Mouse (Mus musculus) embryonic facial prominence, embryonic 11.5 days (tissue): ENCODE data around the gene Gemin4. TPM values are rescaled to one million over a fixed set of nuclear protein-coding genes. Genes with fewer than 3 reads are reported as not detected.

Experiments used
- ATAC-seq: fragments of 200-750 bp; cut with Nextera tagmentation; replicated peaks from 2 replicates; pipeline ENCODE4 v1.8.0; 2017; ENCODE audit warnings: low read depth; ENCODE audit not compliant: insufficient number of reproducible peaks, low FRiP score, low TSS enrichment
- DNase-seq: peaks from one replicate; pipeline ENCODE4 v3.0.0-alpha.2; 2015; ENCODE audit warnings: low spot score
- H3K27ac ChIP-seq: fragments of 300-500 bp; sonication (generic); replicated peaks from 2 replicates; pipeline ENCODE4 v1.5.1; 2014; ENCODE audit warnings: mild to moderate bottlenecking, low read depth, low read length, control low read depth
- H3K27me3 ChIP-seq: fragments of 300-500 bp; sonication (generic); 2 replicates; pipeline ENCODE4 v1.6.1; 2014; ENCODE audit warnings: mild to moderate bottlenecking, low read length, moderate library complexity, mixed read lengths; ENCODE audit not compliant: control insufficient read depth, insufficient read depth
- H3K36me3 ChIP-seq: fragments of 300-500 bp; sonication (generic); replicated peaks from 2 replicates; pipeline ENCODE4 v1.6.1; 2014; ENCODE audit warnings: low read depth, mild to moderate bottlenecking, low read length, moderate library complexity, mixed read lengths; ENCODE audit not compliant: control insufficient read depth, insufficient read depth
- H3K4me1 ChIP-seq: fragments of 300-500 bp; sonication (generic); 2 replicates; pipeline ENCODE4 v1.6.1; 2014; ENCODE audit warnings: low read length, mixed read lengths; ENCODE audit not compliant: control insufficient read depth, insufficient read depth
- H3K4me2 ChIP-seq: fragments of 300-500 bp; sonication (generic); 2 replicates; pipeline ENCODE4 v1.6.1; 2014; ENCODE audit warnings: low read depth, mild to moderate bottlenecking, control low read depth, low read length, moderate library complexity
- H3K4me3 ChIP-seq: fragments of 300-500 bp; sonication (generic); 2 replicates; pipeline ENCODE4 v1.5.1; 2014; ENCODE audit warnings: low read depth, low read length, control low read depth
- H3K9ac ChIP-seq: fragments of 300-500 bp; sonication (generic); replicated peaks from 2 replicates; pipeline ENCODE4 v1.6.1; 2014; ENCODE audit warnings: mild to moderate bottlenecking, control low read depth, low read length
- H3K9me3 ChIP-seq: fragments of 300-500 bp; sonication (generic); replicated peaks from 2 replicates; pipeline ENCODE4 v1.6.1; 2016; ENCODE audit warnings: mild to moderate bottlenecking, low read length, inconsistent platforms, mixed read lengths; ENCODE audit not compliant: control insufficient read depth
- WGBS: fragments of 180-500 bp; shearing (Covaris S2); extraction: QIAGEN DNeasy Blood & Tissue Kit; methylation state at CpG from one replicate; pipeline ENCODE4 v1.1.7; 2014; 5-methylcytosine and 5-hydroxymethylcytosine counted together
- polyA plus RNA-seq: library from polyadenylated mRNA; unstranded; fragments of >200 nt; fragmentation: Nextera tagmentation; extraction: Ambion mirVana; gene quantifications from 2 replicates; pipeline ENCODE4 v1.2.1, GENCODE M21; 2014

Gemin4 gene
- polyA plus RNA-seq, 1 experiment from 2014 or later, result 54.7 TPM

DNA sequence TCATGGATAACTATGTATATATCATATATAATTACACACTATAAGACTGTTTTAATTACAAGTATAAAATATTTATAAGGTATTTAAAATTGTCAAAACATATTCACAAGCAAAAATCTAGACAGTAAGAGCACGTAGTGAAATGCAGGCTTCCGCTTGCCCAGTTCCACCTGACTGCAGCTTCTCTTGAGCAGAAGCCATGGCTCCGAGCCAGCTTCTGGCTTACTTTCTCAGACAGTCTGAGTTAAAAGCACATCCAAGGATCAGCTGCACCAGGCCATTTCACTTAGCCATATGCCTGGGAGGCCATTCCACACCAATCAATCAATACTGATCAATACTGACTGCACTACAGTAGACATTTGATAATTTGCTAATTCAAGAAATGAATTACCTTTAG, 48.5 kb downstream of the Gemin4 start:
- H3K4me2 ChIP-seq, result no peak overlapping the region
- H3K9me3 ChIP-seq, result no peaks in the 10 kb centered on the region
- no peak overlapping the region for H3K27ac ChIP-seq
- DNase-seq, result no peak
- ATAC-seq, result no peak
- H3K27me3 ChIP-seq, result no peaks in the 10 kb centered on the region
- H3K36me3 ChIP-seq, result no peaks in the 10 kb centered on the region
- WGBS, result 90% methylated on average over 3 of the region's 3 CpGs
- H3K4me1 ChIP-seq, result no peaks in the 10 kb centered on the region
- no peak overlapping the region for H3K9ac ChIP-seq
- H3K4me3 ChIP-seq, result no peak overlapping the region

DNA sequence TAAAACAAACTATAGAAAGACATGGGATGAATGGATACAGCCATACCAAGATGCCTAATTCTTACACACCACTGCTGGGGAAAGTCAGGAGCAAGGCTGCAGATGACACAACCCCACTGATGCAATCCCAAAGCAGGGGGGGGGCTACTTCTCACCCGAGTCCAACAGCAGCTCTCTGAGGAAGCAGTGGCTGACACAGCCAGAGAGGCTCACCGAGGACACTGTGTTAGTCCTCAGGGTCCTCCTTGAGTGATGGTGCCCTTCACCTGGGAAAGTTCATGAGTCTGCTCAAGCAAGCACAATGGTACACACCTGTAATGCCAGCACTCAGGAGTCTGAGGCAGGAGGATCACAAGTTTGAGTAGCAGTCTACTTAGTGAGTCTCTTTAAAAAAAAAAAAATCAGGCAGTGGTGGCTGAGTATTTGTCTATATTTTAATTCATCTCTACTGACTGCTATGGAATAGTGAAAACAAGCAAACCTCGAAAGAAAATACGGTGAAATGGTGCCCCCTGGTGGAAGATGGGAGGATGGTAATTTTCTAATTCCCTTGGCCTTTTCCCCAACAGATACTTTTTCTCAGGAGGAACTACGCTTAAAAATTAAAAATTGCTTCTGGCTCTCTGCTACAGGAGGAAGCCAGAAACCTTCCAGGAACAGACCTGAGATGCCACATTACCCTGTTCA, 50.2 kb downstream of the Gemin4 start:
- H3K36me3 ChIP-seq, result no peaks in the 10 kb centered on the region
- DNase-seq (peak; percentile 86), ATAC-seq (peak; percentile 29; the same call in 1 of the 2 replicates)
- H3K4me3 ChIP-seq, result no peak overlapping the region
- WGBS, result 27% methylated on average over 5 of the region's 5 CpGs
- H3K4me1 ChIP-seq, result no peaks in the 10 kb centered on the region
- no peaks in the 10 kb centered on the region for H3K9me3 ChIP-seq
- no peak overlapping the region for H3K27ac ChIP-seq
- no peaks in the 10 kb centered on the region for H3K27me3 ChIP-seq
- H3K4me2 ChIP-seq, result no peak overlapping the region
- H3K9ac ChIP-seq, result no peak overlapping the region

DNA sequence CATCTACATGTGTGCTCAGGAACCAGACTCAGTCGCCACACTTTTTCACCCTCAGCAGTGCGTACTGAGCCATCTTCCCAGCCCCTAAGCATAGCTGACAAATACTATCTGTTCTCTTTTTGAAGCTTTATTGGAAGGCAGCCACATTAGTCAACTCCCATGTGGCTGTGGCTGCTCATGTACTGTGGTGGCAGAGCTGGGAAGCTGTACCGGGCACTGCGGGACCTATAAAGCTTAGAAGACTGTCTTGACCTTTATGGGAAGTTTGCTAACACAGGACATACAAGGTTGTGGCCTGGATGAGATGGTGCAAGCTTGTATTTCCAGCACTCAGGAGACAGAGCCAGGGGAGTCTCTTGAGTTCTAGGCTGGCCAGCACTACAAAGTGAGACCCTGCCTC, 50.8 kb downstream of the Gemin4 start:
- Histone ChIP-seq H3K36me3 (no peaks in the 10 kb centered on the region), H3K27me3 (no peaks in the 10 kb centered on the region), H3K4me2 (no peak overlapping the region), H3K4me3 (no peak overlapping the region), H3K9ac (no peak overlapping the region), H3K9me3 (no peaks in the 10 kb centered on the region), H3K4me1 (no peaks in the 10 kb centered on the region), H3K27ac (no peak overlapping the region)
- WGBS, result 96% methylated on average over 4 of the region's 4 CpGs
- DNase-seq, result no peak
- no peak for ATAC-seq

Other genes with a start within 250 kb of the Gemin4 start
- 0.47 and 0.77 TPM in 2 replicates for gene 1700016K19Rik, start 217.8 kb downstream of the Gemin4 start, polyA plus RNA-seq
- 34.7 TPM in 2 replicates for gene Rflnb, start 189.9 kb downstream of the Gemin4 start, polyA plus RNA-seq
- gene Vps53, start 38.0 kb downstream of the Gemin4 start, polyA plus RNA-seq, result 41.1 and 41.7 TPM in 2 replicates
- gene Fam57a, start 38.0 kb downstream of the Gemin4 start, polyA plus RNA-seq, result 31.0 and 34.3 TPM in 2 replicates
- 0.39 and 1.2 TPM in 2 replicates for gene Dbil5, start 56 bp downstream of the Gemin4 start, polyA plus RNA-seq
- 22.4 and 25.1 TPM in 2 replicates for gene Mrm3, start 26.1 kb upstream of the Gemin4 start, polyA plus RNA-seq
- gene Glod4, start 26.1 kb upstream of the Gemin4 start, polyA plus RNA-seq, result 152 and 158 TPM in 2 replicates
- 40.0 and 41.8 TPM in 2 replicates for gene Nxn, start 181.5 kb upstream of the Gemin4 start, polyA plus RNA-seq
- 138 TPM in 2 replicates for gene Timm22, start 189.3 kb upstream of the Gemin4 start, polyA plus RNA-seq